Mouse (Mus musculus): ENCODE data around the gene Hipk1.

The Hipk1 gene

DNA sequence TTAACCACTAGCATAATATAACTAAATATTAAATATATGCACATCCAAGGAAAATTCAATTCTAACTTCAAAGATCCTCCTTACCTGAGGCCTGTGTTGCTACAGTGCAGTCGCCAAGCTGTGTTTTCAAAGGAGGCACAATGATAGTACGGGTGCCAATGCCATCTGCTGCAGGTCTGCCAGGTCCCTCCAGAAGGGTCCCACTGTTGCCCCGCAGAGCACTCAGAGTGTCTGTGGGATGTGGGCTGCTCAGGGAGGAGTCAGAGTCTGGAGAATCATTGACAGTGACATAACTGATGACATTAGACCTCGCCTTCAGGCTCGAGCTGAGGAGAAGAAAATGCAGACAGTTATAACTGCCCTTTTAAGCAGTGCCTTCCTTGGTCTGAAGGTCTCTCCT, 44.7 kb downstream of the Hipk1 start:
- DNase-seq (ENCODE audit: low spot score in 2 of 2), result no peak

DNA sequence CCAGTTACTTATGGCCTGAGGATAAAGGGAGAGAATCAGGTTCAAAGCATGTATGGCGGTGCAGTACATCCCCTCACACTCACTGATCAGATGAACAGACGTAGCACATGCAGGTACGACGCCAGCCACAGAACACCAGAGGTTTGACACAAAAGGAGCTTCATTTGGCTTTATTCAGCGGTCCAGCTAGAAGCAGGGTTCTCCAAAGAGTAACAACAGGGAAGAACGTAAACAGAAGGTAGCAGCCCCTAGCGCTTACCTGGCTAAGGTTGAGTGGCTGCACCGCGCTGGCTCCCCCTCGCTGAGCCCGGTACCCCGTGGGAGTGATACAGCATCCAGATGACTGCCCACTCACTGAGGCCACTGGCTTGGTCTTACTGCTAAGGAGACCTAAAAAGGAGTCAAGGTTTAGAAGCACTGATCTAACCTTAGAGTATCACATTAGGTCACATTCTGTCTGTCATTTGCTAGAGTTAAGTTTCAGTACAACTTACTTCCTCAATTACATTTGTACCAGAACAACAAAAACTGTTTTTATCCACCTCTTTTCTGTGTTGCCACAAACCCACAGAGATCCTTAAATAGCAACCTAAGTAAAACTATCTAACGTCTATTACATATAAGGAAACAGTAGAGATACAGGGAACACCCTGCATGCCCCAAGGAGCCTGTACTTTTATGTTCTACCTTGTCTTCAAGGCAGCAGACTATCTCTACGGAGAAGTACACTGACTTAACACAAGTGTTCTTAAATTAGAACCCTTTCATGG, 46.2 kb downstream of the Hipk1 start:
- no peak for DNase-seq (ENCODE audit: low spot score in 2 of 2)

DNA sequence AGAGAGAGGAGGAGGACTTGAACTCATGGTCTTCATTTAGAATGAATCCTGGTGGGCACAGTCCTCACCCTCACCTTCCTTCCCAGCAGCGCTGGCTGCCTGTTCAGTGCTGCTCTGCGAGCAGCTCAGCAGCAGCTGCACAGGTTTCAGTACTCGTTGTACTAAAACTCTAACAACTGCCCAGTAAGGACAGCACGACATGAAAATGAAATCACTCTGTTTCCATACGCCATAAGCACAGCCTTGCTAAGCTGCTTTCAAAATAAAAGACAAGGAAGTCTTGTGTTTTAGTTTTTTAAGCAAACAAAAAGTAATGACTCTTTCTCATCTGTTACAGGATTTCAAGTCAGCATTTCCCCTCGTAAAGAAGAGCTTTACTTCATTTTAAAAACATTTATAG, 48.2 kb downstream of the Hipk1 start:
- no peak for DNase-seq (ENCODE audit: low spot score in 2 of 2)

DNA sequence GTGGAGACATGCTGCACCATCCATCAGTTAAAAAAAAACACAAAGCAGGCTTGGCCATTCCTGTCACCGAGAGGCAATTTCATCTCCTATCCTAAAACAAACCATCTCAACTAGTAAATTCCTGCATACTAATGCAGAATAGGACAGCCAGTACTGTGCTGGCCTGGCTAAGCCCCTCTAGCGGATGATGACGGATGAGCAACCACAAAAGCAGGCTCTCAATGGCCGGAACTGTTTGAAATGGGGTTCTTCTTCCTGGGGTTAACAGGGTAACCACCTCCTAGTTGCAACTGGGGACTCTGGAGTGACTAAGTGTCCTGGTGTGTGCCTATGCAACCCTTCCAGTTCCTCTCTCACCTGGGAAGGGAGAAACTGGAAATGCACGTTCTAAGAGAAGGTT, 51.0 kb downstream of the Hipk1 start:
- no peak for DNase-seq (ENCODE audit: low spot score in 2 of 2)

DNA sequence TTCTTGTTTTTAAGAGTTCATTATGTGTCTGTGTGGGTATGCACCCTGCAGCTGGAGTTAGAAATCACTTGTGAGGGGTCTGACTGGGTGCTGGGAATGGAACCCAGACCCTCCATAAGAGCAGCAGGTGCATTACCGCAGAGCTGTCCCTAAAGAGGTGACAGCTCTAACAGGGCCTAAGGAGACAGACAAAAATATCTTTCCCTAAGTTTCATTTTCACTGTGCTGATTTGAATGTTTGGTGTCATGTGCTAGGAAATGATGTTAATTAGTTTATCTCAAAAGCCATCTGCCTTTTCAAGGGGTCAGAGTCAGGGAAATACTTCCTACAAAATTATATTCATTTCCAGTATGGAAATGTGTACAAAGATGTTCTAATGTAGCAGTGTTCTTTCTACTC, 52.0 kb downstream of the Hipk1 start, which contains the start of gene Gm10964:
Gene Gm10964 (plus strand): TSS at position 38 of the 400 bp plus-strand sequence.
- no peak for DNase-seq (ENCODE audit: low spot score in 2 of 2)

DNA sequence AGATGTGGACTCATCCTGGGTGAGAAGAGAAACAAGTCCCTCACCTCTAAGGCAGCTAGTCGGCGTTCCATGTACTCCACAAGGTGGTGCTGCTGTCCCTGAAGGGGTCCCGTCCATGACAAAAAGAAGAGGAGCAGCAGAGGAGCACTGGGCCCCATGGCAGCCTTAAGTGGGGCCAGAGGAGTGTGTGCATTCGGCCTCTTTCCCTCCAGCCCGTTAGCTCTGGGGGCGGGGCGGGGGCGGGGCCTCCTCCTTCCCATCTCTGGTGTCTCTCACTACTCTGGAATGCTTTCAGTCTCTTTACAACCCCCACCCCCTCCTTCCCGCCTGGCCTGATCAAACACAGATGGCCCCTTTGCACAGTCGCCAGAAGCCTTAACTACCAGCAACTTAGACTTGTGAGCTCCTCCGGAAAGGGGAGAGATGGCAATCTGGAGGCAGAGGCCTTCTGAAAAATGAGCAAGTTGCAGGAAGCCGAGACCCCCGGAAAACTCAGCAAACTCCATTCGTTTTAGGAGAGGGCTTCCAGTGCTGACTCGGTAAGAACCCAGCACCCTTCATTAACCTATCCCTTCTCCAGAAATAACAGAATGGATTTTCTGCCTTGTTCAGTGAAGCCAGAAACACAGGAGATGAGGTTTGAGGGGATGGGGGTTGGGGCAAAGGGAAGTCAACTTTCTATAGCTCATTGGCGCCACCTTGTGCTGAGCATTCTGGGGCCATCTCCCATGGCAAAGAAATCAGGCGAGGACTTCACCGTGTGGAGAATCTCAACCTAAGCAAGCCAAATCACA, 53.4 kb downstream of the Hipk1 start, which contains the start of gene Olfml3:
Gene Olfml3 (minus strand): TSS at position 224 of the 794 bp plus-strand sequence.
- peak; percentile 92 to 94 for DNase-seq (ENCODE audit: low spot score in 2 of 2)

DNA sequence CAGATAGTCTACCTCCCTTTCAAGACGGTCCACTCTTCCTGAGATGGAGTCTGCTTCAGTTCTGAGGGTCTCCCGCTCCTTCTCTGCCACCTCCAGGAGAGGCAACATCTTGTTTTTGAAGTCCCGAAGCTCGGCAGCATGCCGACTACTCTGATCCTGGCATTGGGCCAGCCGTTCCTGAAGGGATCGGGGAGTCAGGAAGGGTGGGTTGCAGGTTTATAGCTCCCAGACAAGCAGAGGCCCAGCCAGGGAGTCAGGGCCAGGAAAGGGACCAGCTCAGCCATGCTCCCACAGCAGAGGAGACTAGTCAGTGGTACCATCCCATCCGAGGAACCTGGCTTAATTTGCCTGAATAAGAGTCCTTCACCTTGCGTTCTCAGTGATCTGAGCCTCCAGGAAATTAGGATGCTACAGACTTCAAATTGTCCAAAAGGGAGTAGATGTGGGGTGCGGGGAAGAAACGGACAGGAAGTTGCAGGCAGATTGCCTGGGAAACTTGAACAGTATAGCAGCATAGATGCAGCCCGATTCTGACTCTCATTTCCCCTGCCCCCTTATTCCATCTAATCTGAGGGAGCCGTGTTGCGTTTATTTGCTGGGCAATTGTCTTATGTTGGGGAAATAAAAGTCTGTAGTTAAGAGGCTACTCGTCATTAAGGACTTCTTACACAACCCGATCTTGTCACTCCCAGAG, 54.2 kb downstream of the Hipk1 start:
- DNase-seq (ENCODE audit: low spot score in 2 of 2), result no peak

DNA sequence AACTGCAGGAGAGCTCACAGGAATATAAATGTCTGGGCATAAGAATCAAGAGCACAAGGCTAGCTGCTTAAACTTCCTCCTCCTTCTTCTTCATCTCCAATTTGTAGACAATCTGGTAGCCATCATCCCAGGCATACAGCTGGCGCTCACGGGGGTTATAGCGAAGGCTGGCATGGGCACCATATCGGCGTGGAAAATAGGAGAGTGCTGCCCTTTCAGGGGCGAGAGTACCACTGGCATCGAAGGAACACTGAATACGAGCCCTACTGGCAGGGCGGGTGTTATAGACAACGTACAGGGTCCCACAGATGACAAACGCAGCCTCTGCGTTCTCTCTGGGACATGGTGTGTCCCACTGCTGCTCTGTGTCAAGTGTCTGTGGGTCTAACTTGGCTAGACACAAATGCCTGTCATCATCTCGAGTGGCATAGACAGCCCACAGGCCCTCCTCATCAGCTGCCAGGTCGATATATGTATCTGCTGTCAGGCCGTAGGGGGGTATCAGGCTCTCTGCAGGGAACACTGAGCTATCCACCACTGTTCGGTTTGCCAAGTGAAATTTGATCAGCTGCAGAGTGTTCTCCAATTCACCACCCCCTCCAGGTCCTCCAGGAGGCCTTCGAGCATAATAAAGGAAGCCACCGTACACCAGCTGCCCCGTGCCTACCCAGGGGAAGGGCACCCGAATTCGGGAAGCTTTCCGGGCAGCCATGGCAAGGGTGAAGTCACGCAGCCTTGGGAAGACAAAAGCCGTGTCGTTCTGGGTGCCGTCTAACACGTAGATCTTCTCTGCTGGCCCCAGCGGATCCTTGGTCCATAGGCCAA, 55.4 kb downstream of the Hipk1 start:
- no peak for DNase-seq (ENCODE audit: low spot score in 2 of 2)

DNA sequence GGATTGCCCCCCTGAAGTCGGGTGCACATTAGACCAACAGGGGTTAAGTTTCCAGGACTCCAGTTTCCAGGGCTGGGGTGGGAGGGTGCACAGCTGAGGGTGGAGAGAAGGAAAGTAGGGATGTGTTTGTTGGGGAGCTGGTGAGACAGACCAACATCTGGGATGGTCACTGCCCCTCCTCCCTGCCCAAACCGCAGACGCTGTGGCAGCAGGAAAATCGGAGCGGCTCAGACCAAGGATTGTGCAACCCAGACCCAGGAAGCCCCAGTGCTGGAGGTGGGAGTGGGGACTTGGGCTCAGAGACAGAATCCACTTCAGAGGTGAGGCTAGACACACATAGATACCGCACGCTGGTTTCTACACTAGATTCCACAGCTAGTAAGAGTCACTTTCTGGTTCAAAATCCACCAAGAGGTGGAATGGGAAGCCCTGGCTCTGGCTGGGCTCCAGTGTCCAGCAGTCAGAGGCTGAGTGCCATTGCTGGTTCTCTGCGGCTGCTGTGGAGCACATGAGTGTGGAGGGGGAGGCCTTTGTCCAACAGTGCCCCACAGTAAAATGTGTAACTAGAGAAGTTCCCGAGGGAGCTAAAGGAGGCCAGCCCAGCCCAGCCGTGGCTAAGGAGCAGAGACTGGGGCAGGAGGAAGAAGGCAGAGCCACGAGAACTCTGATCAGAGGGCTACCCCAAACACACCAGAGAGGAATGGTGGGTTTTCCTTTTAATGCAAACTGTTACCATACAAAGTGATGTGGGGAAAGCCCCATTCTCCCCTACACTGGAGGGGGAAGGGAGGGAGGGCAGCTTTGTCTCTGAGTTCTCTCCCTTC, 56.5 kb downstream of the Hipk1 start:
- no peak for DNase-seq (ENCODE audit: low spot score in 2 of 2)

DNA sequence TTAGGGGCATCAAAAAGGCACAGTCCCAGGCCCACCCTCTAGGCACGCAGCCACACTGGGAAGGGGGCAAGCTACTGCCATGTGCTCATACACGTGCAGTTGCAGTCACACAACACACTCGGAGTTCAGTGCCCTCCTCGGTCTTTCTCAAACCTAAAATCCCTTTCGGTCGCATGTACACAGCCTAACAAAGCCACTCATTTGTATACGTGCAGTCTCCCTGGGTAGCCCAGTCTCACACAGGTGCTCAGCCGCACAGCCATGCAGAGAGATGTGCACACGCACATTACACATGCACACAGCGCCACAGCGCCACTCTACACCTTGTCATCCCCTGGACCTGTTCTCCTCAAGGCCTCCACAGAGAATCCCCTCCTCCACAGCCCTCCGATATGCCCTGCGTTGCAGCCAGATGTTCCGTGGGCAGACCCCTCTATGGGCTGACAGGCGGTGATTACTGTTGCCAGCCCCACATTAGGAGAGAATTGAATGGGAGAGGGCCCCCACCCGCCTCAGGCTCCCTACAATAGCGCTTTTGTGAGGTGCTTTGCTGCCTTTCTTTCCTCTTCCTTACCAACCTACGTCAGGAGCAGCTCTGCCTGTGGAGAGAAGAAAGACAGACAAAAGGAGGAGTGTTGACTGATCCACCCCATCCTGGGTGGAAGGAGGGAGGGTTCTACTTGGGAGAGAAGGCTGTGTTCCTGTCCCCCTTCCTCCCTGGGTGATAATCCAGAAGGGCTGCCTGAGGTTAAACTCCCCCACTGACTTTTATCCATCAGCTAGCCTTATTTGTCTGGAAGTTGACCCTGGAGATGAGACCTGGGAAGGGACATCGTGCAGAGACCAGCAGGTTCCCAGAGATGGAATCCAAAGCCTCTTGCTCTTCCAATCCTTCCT, 57.3 kb downstream of the Hipk1 start:
- DNase-seq (ENCODE audit: low spot score in 2 of 2), result peak; percentile 62 to 68

DNA sequence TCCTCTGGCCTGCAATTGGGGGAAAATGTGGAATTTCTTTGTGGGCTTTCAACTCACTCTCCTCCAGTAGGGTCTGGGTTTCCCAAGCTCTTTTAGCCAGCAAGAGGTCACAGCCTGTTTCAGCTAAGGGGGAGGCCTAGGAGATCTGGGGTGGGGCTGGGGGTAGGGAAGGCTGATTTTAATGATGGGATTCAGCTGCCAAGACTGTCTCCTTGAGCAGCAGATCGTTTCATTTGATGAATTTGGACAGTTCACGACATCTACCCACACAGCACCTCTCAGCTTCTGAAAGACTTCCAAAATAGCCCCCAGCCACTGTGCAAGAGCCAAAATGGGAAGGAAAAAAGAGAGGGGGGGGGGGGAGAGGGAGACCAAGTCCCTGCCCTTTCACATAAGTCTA, 58.2 kb downstream of the Hipk1 start:
- DNase-seq (ENCODE audit: low spot score in 2 of 2), result no peak

DNA sequence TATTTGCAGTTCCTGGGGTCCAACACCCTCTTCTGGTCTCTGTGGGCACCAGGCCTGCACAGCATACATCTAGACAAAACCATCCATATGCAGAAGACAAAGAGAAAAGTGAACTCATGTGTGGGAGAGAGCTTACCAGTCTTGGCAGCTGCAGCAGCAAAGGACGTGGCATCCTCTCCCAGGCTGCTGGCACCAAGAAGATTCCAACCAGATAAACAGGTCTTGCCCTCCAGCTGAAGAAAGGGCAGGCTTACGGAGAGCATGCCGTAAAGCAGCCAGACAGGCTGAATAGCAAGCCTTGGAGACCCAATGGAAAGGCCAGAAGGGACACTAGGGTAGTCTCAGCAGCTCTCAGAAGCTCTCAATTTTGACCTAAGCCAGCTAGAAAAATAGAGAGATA, 59.2 kb downstream of the Hipk1 start:
- DNase-seq (ENCODE audit: low spot score in 2 of 2), result no peak

DNA sequence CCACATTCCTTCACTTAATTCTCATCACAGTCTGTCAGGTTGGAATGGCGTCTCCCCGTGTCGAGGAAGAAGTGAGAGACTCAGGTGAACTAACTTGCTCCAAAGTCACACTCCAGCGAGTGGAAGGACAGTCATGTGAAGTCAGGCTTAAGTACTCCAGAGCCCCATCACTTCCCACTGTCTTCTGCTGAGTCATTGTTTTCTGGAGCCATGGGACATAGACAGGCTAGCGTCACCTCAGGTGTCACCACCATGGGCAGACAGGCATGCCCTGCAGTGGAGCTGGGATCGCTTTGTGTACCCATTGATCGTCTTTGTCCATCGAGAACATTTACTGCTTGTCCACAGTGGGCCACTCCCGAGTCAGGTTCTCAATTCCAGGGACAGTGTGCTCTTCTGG, 61.5 kb downstream of the Hipk1 start:
- no peak for DNase-seq (ENCODE audit: low spot score in 2 of 2)

DNA sequence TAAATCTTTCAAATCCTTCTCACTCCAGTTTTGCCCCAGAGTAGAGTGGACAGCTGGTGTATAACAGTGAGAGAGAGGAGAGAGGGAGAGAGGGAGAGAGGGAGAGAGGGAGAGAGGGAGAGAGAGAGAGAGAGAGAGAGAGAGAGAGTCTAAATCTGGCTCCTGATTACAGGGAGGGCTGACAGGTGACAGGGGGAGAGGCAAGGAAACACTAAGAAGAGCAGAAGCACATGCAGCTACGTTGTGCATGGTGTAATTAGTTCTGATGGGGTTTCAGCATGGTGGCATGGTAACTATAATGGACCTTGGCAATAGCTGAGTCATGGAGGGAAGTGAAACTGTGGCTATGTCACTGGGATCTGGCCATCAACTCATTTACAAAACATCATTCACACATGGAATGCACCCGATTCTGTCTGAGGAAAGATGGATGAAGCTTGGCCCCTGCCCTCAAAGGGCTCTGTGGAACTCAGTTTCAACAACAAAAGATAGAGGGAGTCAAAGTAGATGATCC, 63.5 kb downstream of the Hipk1 start:
- DNase-seq (ENCODE audit: low spot score in 2 of 2), result no peak

DNA sequence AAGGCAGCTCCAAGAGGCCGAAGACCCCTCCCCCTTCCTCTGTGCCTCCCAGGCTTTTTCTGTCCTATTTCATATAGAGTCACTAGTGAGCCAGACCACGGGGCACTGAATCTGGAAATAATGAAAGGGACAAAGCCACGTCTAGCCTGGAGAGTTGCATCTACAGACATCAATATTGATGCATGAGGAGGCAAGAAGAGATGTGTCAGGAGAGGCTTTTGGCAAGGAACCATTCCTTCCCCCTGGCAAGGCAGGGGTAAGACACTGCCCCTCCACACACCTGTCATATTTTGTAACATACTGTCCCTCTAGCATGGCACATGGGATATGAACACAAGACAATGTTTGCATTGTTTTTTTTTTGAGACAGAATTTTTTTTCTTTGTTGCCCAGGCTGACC, 64.7 kb downstream of the Hipk1 start:
- no peak for DNase-seq (ENCODE audit: low spot score in 2 of 2)

DNA sequence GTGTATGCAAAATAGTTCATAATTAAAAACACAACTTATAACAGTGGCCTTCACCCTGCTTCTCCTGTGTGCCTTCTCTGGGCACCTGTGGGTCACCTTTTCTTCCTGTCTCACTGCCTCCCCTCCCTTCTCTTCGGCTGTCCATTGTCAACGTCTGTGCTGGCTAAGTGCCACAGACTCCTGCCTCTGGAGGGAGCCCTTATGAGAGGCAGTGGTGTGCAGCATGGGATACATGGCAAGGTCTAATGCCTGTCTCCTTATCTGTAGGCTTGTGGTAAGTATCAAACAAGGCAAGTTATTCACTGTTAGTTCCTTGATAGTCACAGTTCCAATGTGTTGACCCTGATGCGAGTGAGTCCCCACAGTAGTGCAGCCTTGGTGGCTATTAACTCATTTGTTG, 67.2 kb downstream of the Hipk1 start:
- no peak for DNase-seq (ENCODE audit: low spot score in 2 of 2)

DNA sequence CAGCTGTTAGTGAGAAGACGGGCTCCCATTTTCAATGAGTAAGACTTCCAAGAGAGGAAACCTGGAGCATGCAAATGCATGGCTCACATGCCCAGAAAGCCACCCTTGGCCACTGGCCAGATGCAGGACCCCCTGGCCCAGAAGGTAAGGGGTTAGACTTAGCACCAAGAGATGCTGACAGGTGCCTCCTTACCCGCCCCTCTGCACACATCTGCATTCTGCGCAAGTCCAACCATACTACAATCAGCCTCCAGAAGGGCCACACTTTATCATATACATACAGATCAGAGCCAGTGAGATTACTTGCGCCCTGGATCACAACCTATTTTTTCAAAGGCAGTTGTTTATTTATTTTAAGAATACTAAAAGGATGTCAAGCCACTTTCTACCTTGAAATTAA, 72.6 kb downstream of the Hipk1 start:
- no peak for DNase-seq (ENCODE audit: low spot score in 2 of 2)

DNA sequence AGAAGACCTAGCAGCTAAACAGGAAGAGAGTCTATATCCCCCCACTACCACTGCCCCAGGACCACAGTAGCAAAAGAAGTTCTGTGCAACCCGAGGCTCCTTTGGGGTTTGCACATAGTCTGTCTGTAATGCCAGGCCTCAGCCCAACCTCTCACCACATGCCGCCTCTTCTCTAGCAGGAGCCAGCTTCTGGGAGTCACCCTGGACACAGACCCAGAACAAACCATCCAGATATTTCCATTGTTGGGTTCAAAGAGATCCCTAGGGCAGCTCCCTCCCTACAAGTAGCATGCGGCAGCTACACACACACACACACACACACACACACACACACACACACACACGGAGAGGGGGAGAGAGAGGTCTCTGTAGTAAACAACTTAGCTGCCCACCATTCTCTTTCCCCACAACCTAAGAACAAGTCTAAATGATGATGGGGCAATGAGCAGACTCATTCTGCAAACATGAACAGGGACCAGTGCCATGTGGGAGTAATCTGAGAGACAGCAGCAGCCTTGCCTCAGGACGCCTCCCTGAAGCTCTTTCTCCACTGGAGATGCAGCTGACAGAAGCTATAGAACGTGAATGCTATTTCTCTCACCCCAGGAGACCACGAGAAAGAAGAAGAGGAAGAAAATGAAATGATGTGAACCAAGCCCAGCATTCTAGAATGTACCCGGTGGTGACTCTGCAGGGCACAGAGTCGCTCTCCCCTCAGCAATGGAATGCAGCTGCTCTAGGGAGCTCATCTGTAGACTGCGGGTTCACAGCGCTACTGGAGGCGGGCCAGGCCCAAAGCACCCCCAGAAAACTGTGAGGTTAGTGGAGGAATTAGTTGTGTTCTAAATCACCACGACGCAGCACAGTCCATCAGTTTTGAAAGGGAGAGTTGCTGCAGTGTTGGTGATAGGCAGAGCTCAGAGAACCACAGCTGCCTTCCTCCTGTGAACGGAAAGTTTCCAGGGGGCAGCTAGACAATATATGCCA, 74.3 kb downstream of the Hipk1 start:
- peak in 1 of 2 experiments; percentile 49 for DNase-seq (ENCODE audit: low spot score in 2 of 2)
